Mouse (Mus musculus): ENCODE data around the gene Syt11. TPM values are rescaled to one million over a fixed set of nuclear protein-coding genes. Genes with fewer than 3 reads are reported as not detected.
"Not testable (repeated sequence)": the region's sequence is repeated elsewhere in the genome, so short reads cannot be mapped to it uniquely, and the experiment has no call there.

The Syt11 gene
- polyA plus RNA-seq, 1 experiment from 2014 or later, result 5.2 TPM

GRCm38 (mm10) chr3:88717198-88717798, 57.7 kb downstream of the Syt11 start:
- H3K36me3 ChIP-seq (ENCODE audit: control insufficient read depth, insufficient read depth, low read length), result peaks cover 15% of the 10 kb centered on the region
- H3K9me3 ChIP-seq (ENCODE audit: control insufficient read depth, low read length), result no peaks in the 10 kb centered on the region
- peak overlapping the region; percentile 86 for H3K4me2 ChIP-seq
- no peaks in the 10 kb centered on the region for H3K27me3 ChIP-seq (replicated peaks; ENCODE audit: control insufficient read depth, insufficient read depth, low read length)
- WGBS, result 8% methylated on average over 9 of the region's 9 CpGs
- peak overlapping the region; percentile 67 for H3K27ac ChIP-seq (ENCODE audit: low read depth, low read length)
- H3K4me3 ChIP-seq (ENCODE audit: low read depth, low read length), result peak overlapping the region; percentile 77
- peak; percentile 41 for DNase-seq (ENCODE audit: low spot score)
- H3K4me1 ChIP-seq (replicated peaks; ENCODE audit: control insufficient read depth, insufficient read depth, low read length), result peaks cover 4% of the 10 kb centered on the region
- peak overlapping the region; percentile 79 for H3K9ac ChIP-seq (ENCODE audit: low read depth, low read length)
- peak; percentile 61 for ATAC-seq (replicated peaks; ENCODE audit: low FRiP score)

GRCm38 (mm10) chr3:88716399-88717197, 58.4 kb downstream of the Syt11 start, which contains the start of gene Rit1:
Rit1 (plus strand) TSS chr3:88716838.
- Histone ChIP-seq H3K27ac (ENCODE audit: low read depth, low read length) (peak within 1 kb of the TSS; percentile 67), H3K27me3 (replicated peaks; ENCODE audit: control insufficient read depth, insufficient read depth, low read length) (no peaks in the 10 kb centered on the region), H3K9ac (ENCODE audit: low read depth, low read length) (peak within 1 kb of the TSS; percentile 79), H3K4me3 (ENCODE audit: low read depth, low read length) (peak within 1 kb of the TSS; percentile 77), H3K36me3 (ENCODE audit: control insufficient read depth, insufficient read depth, low read length) (peaks cover 20% of the 10 kb centered on the region), H3K4me1 (replicated peaks; ENCODE audit: control insufficient read depth, insufficient read depth, low read length) (peaks cover 4% of the 10 kb centered on the region), H3K4me2 (peak within 1 kb of the TSS; percentile 86), H3K9me3 (ENCODE audit: control insufficient read depth, low read length) (no peaks in the 10 kb centered on the region)
- ATAC-seq (replicated peaks; ENCODE audit: low FRiP score) (peak; percentile 96), DNase-seq (ENCODE audit: low spot score) (peak; percentile 88)
- 2% methylated on average over 27 of the region's 27 CpGs for WGBS

GRCm38 (mm10) chr3:88715716-88716115, 59.2 kb downstream of the Syt11 start:
- DNase-seq (ENCODE audit: low spot score); H3K9me3 ChIP-seq (ENCODE audit: control insufficient read depth, low read length); ATAC-seq (replicated peaks; ENCODE audit: low FRiP score); H3K4me1 ChIP-seq (replicated peaks; ENCODE audit: control insufficient read depth, insufficient read depth, low read length); H3K9ac ChIP-seq (ENCODE audit: low read depth, low read length); H3K4me2 ChIP-seq; H3K27ac ChIP-seq (ENCODE audit: low read depth, low read length); H3K27me3 ChIP-seq (replicated peaks; ENCODE audit: control insufficient read depth, insufficient read depth, low read length); H3K4me3 ChIP-seq (ENCODE audit: low read depth, low read length): not testable (repeated sequence)
- peaks cover 24% of the 10 kb centered on the region for H3K36me3 ChIP-seq (ENCODE audit: control insufficient read depth, insufficient read depth, low read length)
- WGBS, result 89% methylated on average over 5 of the region's 5 CpGs

GRCm38 (mm10) chr3:88714725-88715124, 60.2 kb downstream of the Syt11 start:
- WGBS, result 76% methylated on average over 2 of the region's 2 CpGs
- no peak for ATAC-seq (replicated peaks; ENCODE audit: low FRiP score)
- Histone ChIP-seq H3K4me3 (ENCODE audit: low read depth, low read length) (no peak overlapping the region), H3K9me3 (ENCODE audit: control insufficient read depth, low read length) (no peaks in the 10 kb centered on the region), H3K4me2 (no peak overlapping the region), H3K27ac (ENCODE audit: low read depth, low read length) (no peak overlapping the region), H3K36me3 (ENCODE audit: control insufficient read depth, insufficient read depth, low read length) (peaks cover 31% of the 10 kb centered on the region), H3K4me1 (replicated peaks; ENCODE audit: control insufficient read depth, insufficient read depth, low read length) (peaks cover 4% of the 10 kb centered on the region), H3K27me3 (replicated peaks; ENCODE audit: control insufficient read depth, insufficient read depth, low read length) (no peaks in the 10 kb centered on the region), H3K9ac (ENCODE audit: low read depth, low read length) (no peak overlapping the region)
- no peak for DNase-seq (ENCODE audit: low spot score)

- H3K4me2 ChIP-seq, result no peak overlapping the region
- H3K9me3 ChIP-seq (ENCODE audit: control insufficient read depth, low read length), result no peaks in the 10 kb centered on the region
- no peak overlapping the region for H3K4me3 ChIP-seq (ENCODE audit: low read depth, low read length)
- peaks cover 4% of the 10 kb centered on the region for H3K4me1 ChIP-seq (replicated peaks; ENCODE audit: control insufficient read depth, insufficient read depth, low read length)
- no peak overlapping the region for H3K27ac ChIP-seq (ENCODE audit: low read depth, low read length)
- DNase-seq (ENCODE audit: low spot score), result no peak
- 90% methylated on average over 4 of the region's 4 CpGs for WGBS
- H3K9ac ChIP-seq (ENCODE audit: low read depth, low read length), result no peak overlapping the region
- no peaks in the 10 kb centered on the region for H3K27me3 ChIP-seq (replicated peaks; ENCODE audit: control insufficient read depth, insufficient read depth, low read length)
- no peak for ATAC-seq (replicated peaks; ENCODE audit: low FRiP score)
- H3K36me3 ChIP-seq (ENCODE audit: control insufficient read depth, insufficient read depth, low read length), result peaks cover 36% of the 10 kb centered on the region
Observed at GRCm38 (mm10) chr3:88713709-88714108, 61.3 kb downstream of the Syt11 start.

- DNase-seq (ENCODE audit: low spot score) (no peak), ATAC-seq (replicated peaks; ENCODE audit: low FRiP score) (no peak)
- no peaks in the 10 kb centered on the region for H3K27me3 ChIP-seq (replicated peaks; ENCODE audit: control insufficient read depth, insufficient read depth, low read length)
- no peak overlapping the region for H3K9ac ChIP-seq (ENCODE audit: low read depth, low read length)
- H3K36me3 ChIP-seq (ENCODE audit: control insufficient read depth, insufficient read depth, low read length), result peaks cover 65% of the 10 kb centered on the region
- no peak overlapping the region for H3K4me3 ChIP-seq (ENCODE audit: low read depth, low read length)
- H3K4me2 ChIP-seq, result no peak overlapping the region
- no peaks in the 10 kb centered on the region for H3K4me1 ChIP-seq (replicated peaks; ENCODE audit: control insufficient read depth, insufficient read depth, low read length)
- WGBS, result 87% methylated on average over 3 of the region's 3 CpGs
- H3K27ac ChIP-seq (ENCODE audit: low read depth, low read length), result no peak overlapping the region
- no peaks in the 10 kb centered on the region for H3K9me3 ChIP-seq (ENCODE audit: control insufficient read depth, low read length)
Observed at GRCm38 (mm10) chr3:88701222-88701621, 73.7 kb downstream of the Syt11 start.

GRCm38 (mm10) chr3:88700247-88700646, 74.7 kb downstream of the Syt11 start:
- no peak overlapping the region for H3K4me3 ChIP-seq (ENCODE audit: low read depth, low read length)
- no peaks in the 10 kb centered on the region for H3K9me3 ChIP-seq (ENCODE audit: control insufficient read depth, low read length)
- H3K9ac ChIP-seq (ENCODE audit: low read depth, low read length), result no peak overlapping the region
- H3K4me2 ChIP-seq, result no peak overlapping the region
- H3K4me1 ChIP-seq (replicated peaks; ENCODE audit: control insufficient read depth, insufficient read depth, low read length), result no peaks in the 10 kb centered on the region
- no peak for ATAC-seq (replicated peaks; ENCODE audit: low FRiP score)
- H3K27me3 ChIP-seq (replicated peaks; ENCODE audit: control insufficient read depth, insufficient read depth, low read length), result no peaks in the 10 kb centered on the region
- no peak for DNase-seq (ENCODE audit: low spot score)
- WGBS, result 97% methylated on average over 3 of the region's 3 CpGs
- no peak overlapping the region for H3K27ac ChIP-seq (ENCODE audit: low read depth, low read length)
- H3K36me3 ChIP-seq (ENCODE audit: control insufficient read depth, insufficient read depth, low read length), result peaks cover 67% of the 10 kb centered on the region

- H3K36me3 ChIP-seq (ENCODE audit: control insufficient read depth, insufficient read depth, low read length), result peaks cover 72% of the 10 kb centered on the region
- ATAC-seq (replicated peaks; ENCODE audit: low FRiP score) (no peak), DNase-seq (ENCODE audit: low spot score) (no peak)
- H3K4me3 ChIP-seq (ENCODE audit: low read depth, low read length), result no peak overlapping the region
- H3K9me3 ChIP-seq (ENCODE audit: control insufficient read depth, low read length), result no peaks in the 10 kb centered on the region
- H3K27ac ChIP-seq (ENCODE audit: low read depth, low read length), result no peak overlapping the region
- no peak overlapping the region for H3K9ac ChIP-seq (ENCODE audit: low read depth, low read length)
- H3K4me1 ChIP-seq (replicated peaks; ENCODE audit: control insufficient read depth, insufficient read depth, low read length), result no peaks in the 10 kb centered on the region
- H3K27me3 ChIP-seq (replicated peaks; ENCODE audit: control insufficient read depth, insufficient read depth, low read length), result no peaks in the 10 kb centered on the region
- no peak overlapping the region for H3K4me2 ChIP-seq
- 90% methylated on average over 6 of the region's 6 CpGs for WGBS
Observed at GRCm38 (mm10) chr3:88698834-88699233, 76.1 kb downstream of the Syt11 start.

- Histone ChIP-seq H3K27ac (ENCODE audit: low read depth, low read length) (no peak overlapping the region), H3K36me3 (ENCODE audit: control insufficient read depth, insufficient read depth, low read length) (peaks cover 74% of the 10 kb centered on the region), H3K4me1 (replicated peaks; ENCODE audit: control insufficient read depth, insufficient read depth, low read length) (no peaks in the 10 kb centered on the region), H3K9ac (ENCODE audit: low read depth, low read length) (no peak overlapping the region), H3K4me3 (ENCODE audit: low read depth, low read length) (no peak overlapping the region), H3K27me3 (replicated peaks; ENCODE audit: control insufficient read depth, insufficient read depth, low read length) (no peaks in the 10 kb centered on the region), H3K9me3 (ENCODE audit: control insufficient read depth, low read length) (no peaks in the 10 kb centered on the region), H3K4me2 (no peak overlapping the region)
- DNase-seq (ENCODE audit: low spot score), result no peak
- 88% methylated on average over 1 of the region's 1 CpGs for WGBS
- no peak for ATAC-seq (replicated peaks; ENCODE audit: low FRiP score)
Observed at GRCm38 (mm10) chr3:88698051-88698450, 76.9 kb downstream of the Syt11 start.

Data from liver, embryonic 11.5 days (tissue).